Mouse (Mus musculus) thymus, postnatal 4 days (tissue): ENCODE results near the gene Gm7579.
A peak's percentile ranks its signal among the peaks of the same experiment; 100 is the strongest.
"Not testable (repeated sequence)": the region's sequence is repeated elsewhere in the genome, so short reads cannot be mapped to it uniquely, and the experiment has no call there.

ENCODE experiments used
- DNase-seq: peaks from one replicate; pipeline ENCODE4 v3.0.0; 2021

Gene Gm7579

DNA sequence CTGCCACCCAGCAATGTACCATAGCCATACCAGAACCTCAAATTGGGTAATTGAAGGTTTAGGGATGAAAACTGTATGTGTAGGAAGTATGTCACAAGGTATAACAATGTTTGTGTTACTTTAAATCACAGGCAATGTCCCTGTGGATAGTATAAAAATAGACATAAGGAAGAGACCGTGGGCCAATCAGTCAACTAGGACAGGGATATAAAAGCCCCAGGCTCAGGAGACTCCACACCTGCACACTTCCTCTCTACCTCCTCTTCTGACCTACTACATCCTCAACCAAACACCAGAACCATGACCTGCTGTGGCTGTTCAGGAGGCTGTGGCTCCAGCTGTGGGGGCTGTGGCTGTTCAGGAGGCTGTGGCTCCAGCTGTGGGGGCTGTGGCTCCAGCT, at the start of gene Gm7579:
TSS of gene Gm7579 (plus strand) at position 301 of the 400 bp plus-strand sequence.
- DNase-seq, result no peak

DNA sequence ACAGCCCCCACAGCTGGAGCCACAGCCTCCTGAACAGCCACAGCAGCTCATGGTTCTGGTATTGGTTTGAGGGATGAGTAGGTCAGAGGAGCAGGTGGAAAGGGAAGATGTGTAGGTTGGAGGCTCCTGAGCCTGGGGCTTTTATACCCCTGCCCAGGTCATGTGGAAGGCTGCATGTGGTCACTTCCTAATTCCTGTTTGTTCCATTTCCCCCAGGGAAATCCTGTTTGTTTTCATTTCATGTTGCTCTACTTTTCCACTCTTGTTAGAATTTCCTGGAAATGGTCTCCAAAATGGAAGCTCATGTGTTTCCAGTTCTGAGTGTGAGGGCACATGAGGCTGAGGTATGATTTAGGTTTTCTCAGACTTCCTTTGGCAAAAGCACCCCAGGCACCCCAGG, 46.0 kb upstream of the Gm7579 start, which contains the start of gene Gm4553:
TSS of gene Gm4553 (minus strand) at position 101 of the 400 bp plus-strand sequence.
- DNase-seq, result not testable (repeated sequence)

GRCm38 (mm10) chr7:142169836-142170235, 41.8 kb upstream of the Gm7579 start:
- no peak for DNase-seq

- DNase-seq, result not testable (repeated sequence)
Observed at GRCm38 (mm10) chr7:142175905-142176304, 35.8 kb upstream of the Gm7579 start, which contains the start of gene Krtap5-2. Gene Krtap5-2 (minus strand): TSS chr7:142176005.

- DNase-seq, result no peak
Observed at GRCm38 (mm10) chr7:142178685-142179084, 33.0 kb upstream of the Gm7579 start.

DNA sequence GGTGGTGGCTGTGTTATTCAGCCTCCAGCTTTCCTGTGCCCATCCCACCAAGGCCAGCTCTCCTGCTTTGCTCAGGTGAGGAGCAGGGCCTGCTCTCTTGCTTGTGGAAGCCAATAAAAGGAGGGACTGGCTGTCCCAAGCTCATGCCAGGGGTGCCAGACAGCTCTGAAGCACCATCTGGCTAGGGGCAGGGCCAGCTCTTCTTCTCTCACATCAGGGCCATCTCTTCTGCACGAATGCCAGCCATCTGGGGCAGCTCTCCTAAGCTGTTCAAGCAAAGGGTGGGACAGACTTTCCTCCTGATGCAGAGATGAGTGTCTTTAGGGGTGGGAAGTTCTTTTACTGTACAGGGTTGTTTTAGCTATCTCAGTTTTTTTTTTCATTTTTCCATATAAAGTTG, 30.6 kb upstream of the Gm7579 start:
- DNase-seq, result no peak

DNA sequence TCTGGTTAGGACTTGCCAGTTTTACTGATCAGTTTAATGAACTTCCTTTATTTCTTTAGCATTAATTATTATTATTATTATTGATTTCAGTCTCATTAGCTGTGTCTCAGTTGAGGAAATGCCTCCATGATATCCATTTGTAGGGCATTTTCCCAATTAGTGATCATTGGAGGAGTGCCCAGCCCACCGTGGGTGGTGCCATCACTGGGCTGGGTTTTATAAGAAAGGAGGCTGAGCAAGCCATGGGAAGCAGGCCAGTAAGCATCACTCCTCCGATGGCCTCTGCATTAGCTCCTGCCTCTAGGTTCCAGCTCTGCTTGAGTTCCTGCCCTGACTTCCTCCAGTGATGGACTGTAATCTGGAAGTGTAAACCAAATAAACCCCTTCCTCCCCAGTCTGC, 23.5 kb upstream of the Gm7579 start:
- no peak for DNase-seq

- DNase-seq, result no peak
Observed at GRCm38 (mm10) chr7:142190289-142190688, 21.4 kb upstream of the Gm7579 start, which contains the start of gene Gm10153. Gene Gm10153 (minus strand): TSS chr7:142190389.

- no peak for DNase-seq
Observed at GRCm38 (mm10) chr7:142198748-142199147, 12.9 kb upstream of the Gm7579 start.

DNA sequence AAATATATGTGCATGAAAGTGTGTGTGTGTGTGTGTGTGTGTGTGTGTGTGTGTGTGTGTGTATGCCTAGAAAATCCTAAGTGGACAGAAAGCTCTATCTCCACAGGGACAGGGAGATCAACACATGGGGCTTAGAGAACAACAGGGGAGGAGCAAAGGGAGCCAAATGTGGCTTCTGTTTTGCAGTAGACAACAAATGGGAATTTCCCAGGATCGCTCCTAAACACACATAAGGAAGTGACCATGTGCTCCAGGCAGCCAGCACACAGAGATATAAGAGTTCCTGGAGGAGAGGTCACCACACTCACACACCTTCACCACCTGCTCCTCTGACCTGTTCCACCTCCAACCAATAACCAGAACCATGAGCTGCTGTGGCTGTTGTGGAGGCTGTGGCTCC, 10.6 kb upstream of the Gm7579 start, which contains the start of gene Krtap5-3:
TSS of gene Krtap5-3 (plus strand) at position 301 of the 400 bp plus-strand sequence.
- DNase-seq, result no peak

GRCm38 (mm10) chr7:142205488-142205887, 6.2 kb upstream of the Gm7579 start:
- DNase-seq, result no peak

GRCm38 (mm10) chr7:142206891-142207290, 4.8 kb upstream of the Gm7579 start:
- not testable (repeated sequence) for DNase-seq

DNA sequence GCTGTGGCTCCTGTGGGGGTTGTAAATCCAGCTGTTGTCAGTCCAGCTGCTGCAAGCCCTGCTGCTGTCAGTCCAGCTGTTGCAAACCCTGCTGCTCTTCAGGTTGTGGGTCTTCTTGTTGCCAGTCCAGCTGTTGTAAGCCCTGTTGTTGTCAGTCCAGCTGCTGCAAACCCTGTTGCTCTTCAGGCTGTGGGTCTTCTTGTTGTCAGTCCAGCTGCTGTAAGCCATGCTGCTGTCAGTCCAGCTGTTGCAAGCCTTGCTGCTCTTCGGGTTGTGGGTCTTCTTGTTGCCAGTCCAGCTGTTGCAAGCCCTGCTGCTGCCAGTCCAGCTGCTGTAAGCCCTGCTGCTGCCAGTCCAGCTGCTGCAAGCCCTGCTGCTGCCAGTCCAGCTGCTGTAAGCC, 477 bp downstream of the Gm7579 start:
- DNase-seq, result not testable (repeated sequence)

DNA sequence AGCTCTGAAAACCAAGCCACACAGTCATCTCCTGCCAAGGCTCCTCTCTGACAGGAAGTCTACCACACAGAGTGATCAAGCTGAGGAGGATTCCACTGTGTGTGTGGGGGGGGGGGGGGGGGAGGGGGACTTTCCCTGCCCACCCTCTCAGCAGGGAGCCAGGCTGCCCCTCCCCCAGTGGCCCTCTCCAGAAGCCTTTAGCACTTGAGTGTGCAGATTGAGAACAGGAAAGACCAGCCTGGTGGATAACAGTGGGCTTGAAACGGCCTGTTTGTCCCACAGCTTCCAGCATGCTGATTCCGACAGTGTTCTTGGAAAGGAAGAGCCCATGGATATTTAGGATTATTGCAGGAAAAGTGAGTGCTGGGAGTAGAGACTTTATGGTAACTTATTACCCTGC, 12.9 kb downstream of the Gm7579 start:
- DNase-seq, result peak; percentile 15

- DNase-seq, result not testable (repeated sequence)
Observed at GRCm38 (mm10) chr7:142229871-142230270, 18.2 kb downstream of the Gm7579 start, which contains the start of gene Krtap5-5. Gene Krtap5-5 (minus strand): TSS chr7:142229971.

DNA sequence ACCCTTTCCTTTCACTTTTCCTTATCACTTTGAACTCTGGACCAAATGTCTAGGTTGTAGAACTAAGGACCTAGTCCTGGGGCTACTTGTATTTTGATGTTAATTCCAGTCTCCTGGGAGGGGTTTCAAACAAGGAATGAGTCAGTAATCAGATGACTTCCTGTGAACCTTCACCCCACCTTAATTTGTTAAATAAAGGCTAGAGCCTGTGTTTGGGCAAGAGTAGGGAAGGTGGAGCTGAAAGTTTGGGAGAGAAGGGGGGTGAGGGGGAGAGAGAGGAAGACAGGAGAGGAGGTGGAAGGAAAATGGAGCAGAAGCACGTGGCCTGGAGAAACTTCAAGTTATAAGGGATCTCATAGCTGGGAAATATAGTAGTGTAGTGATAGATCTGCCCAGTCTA, 19.9 kb downstream of the Gm7579 start:
- no peak for DNase-seq

- DNase-seq, result no peak
Observed at GRCm38 (mm10) chr7:142240978-142241377, 29.3 kb downstream of the Gm7579 start, which contains the start of gene Gm40460. Gene Gm40460 (minus strand): TSS chr7:142241078.

DNA sequence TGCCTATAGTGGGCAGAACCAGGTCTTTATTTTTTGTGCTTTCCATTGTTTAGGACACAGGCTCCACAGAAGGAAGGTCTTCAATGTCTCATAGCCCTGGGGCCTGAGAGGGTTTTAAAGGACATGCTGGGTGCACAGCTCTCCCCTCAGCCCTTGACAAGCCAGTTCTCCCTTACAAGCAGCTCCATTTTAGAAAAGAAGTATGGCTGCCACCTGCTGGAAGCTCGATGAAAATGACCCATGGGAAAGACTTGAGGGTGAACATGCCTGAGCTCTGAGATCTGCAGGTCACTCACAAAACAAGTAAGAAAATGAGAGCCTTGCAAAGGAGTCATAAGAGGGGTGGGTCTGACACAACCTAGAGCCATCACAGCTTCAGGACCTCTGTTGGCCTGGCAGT, 38.2 kb downstream of the Gm7579 start:
- DNase-seq, result peak; percentile 42

- peak; percentile 49 for DNase-seq
Observed at GRCm38 (mm10) chr7:142255517-142255916, 43.9 kb downstream of the Gm7579 start.

DNA sequence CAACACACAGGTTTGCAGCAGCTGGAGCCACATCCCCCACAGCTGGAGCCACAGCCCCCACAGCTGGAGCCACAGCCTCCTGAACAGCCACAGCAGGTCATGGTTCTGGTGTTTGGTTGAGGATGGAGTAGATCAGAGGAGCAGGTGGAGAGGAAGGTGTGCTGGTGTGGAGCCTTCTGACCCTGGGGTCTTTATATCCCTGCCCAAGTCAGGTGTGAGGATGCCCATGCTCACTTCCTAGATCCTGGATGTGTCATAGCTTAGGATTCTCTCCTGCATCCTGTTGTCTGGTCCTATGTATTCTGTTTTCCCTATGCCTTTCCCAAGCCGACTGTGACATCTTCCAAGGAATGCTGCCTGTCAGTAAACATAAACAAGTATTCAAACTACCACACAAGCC, 46.6 kb downstream of the Gm7579 start, which contains the start of gene Gm2431:
TSS of gene Gm2431 (minus strand) at position 101 of the 400 bp plus-strand sequence.
- not testable (repeated sequence) for DNase-seq
